Mouse (Mus musculus) lung, embryonic 14.5 days (tissue): ENCODE data around the gene Cntnap2. TPM values are rescaled to one million over a fixed set of nuclear protein-coding genes. Genes with fewer than 3 reads are reported as not detected.
"Not testable (repeated sequence)": the region's sequence is repeated elsewhere in the genome, so short reads cannot be mapped to it uniquely, and the experiment has no call there.

Experiments used
- ATAC-seq: fragments of 200-750 bp; cut with Nextera tagmentation; 2 replicates; pipeline ENCODE4 v1.8.0; 2017; ENCODE audit warnings: mild to moderate bottlenecking, moderate TSS enrichment, moderate library complexity; ENCODE audit not compliant: insufficient read depth
- DNase-seq: peaks from one replicate; pipeline ENCODE4 v3.0.0-alpha.2; 2015
- H3K27ac ChIP-seq: fragments of 300-500 bp; sonication (generic); 2 replicates; pipeline ENCODE4 v1.5.1; 2014; ENCODE audit warnings: low read depth, mild to moderate bottlenecking, moderate library complexity
- H3K27me3 ChIP-seq: fragments of 300-500 bp; sonication (generic); 2 replicates; pipeline ENCODE4 v1.6.1; 2014; ENCODE audit warnings: low read length, control low read depth; ENCODE audit not compliant: insufficient read depth
- H3K36me3 ChIP-seq: fragments of 300-500 bp; sonication (generic); 2 replicates; pipeline ENCODE4 v1.6.1; 2014; ENCODE audit warnings: control low read depth; ENCODE audit not compliant: insufficient read depth
- H3K4me1 ChIP-seq: fragments of 300-500 bp; sonication (generic); 2 replicates; pipeline ENCODE4 v1.6.1; 2014; ENCODE audit warnings: antibody characterized with exemption, control low read depth; ENCODE audit not compliant: insufficient read depth
- H3K4me2 ChIP-seq: fragments of 300-500 bp; sonication (generic); 2 replicates; pipeline ENCODE4 v1.6.1; 2014; ENCODE audit warnings: mild to moderate bottlenecking
- H3K4me3 ChIP-seq: fragments of 300-500 bp; sonication (generic); 2 replicates; pipeline ENCODE4 v1.5.1; 2014; ENCODE audit warnings: low read depth, low read length
- H3K9ac ChIP-seq: fragments of 300-500 bp; sonication (generic); 2 replicates; pipeline ENCODE4 v1.6.1; 2014
- H3K9me3 ChIP-seq: fragments of 300-500 bp; sonication (generic); 2 replicates; pipeline ENCODE4 v1.6.1; 2016; ENCODE audit warnings: low read depth, low read length, control low read depth
- CTCF ChIP-seq: IDR thresholded peaks from 2 replicates; pipeline ENCODE4 v1.5.1; 2016; ENCODE audit warnings: antibody characterized with exemption, low read depth
- WGBS: fragments of 180-500 bp; shearing (Covaris S2); extraction: QIAGEN DNeasy Blood & Tissue Kit; methylation state at CpG from one replicate; pipeline ENCODE4 v1.1.7; 2014; 5-methylcytosine and 5-hydroxymethylcytosine counted together
- polyA plus RNA-seq: library from polyadenylated mRNA; unstranded; fragments of >200 nt; fragmentation: Nextera tagmentation; extraction: Ambion mirVana; gene quantifications from 2 replicates; pipeline ENCODE4 v1.2.1, GENCODE M21; 2014

The Cntnap2 gene
- polyA plus RNA-seq, 1 experiment from 2014 or later: 1.0 TPM

DNA sequence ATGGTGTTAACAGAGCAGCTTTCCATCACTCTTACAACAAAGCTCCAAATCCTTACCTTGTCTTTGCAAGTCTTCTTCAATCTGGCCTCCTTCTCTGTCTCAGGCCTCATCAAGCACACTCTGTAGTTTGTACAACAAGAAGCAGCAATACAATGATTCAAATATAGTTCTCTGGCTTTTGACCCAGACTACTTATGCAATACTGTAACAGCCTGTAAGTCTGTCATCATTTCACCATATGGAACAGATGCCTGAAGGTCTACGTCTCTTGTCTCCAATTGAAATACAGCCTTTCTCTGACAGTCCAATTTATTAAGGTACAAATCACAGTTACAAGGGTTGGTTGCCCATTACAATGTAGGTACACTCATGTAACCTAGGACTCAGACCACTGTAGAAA is 1453.7 kb downstream of the Cntnap2 start:
- Histone ChIP-seq H3K27me3 (no peaks in the 10 kb centered on the region), H3K9ac (no peak overlapping the region), H3K27ac (no peak overlapping the region), H3K4me3 (no peak overlapping the region), H3K9me3 (no peaks in the 10 kb centered on the region), H3K4me1 (no peaks in the 10 kb centered on the region), H3K36me3 (no peaks in the 10 kb centered on the region), H3K4me2 (no peak overlapping the region)
- ATAC-seq (peak; percentile 49; the same call in 1 of the 2 replicates), DNase-seq (peak; percentile 47)
- no peak for TF ChIP-seq CTCF
- 56% methylated on average over 1 of the region's 1 CpGs for WGBS

- H3K27ac ChIP-seq, DNase-seq, H3K9ac ChIP-seq, H3K4me2 ChIP-seq, ATAC-seq, H3K36me3 ChIP-seq, H3K4me1 ChIP-seq, H3K4me3 ChIP-seq, H3K9me3 ChIP-seq, H3K27me3 ChIP-seq: not testable (repeated sequence)
- WGBS: 85% methylated on average over 2 of the region's 2 CpGs
These were observed 1478.4 kb downstream of the Cntnap2 start for GRCm38 (mm10) chr6:46537586-46537985.

GRCm38 (mm10) chr6:46563470-46563869 is 1504.3 kb downstream of the Cntnap2 start:
- DNase-seq: no peak
- no peak overlapping the region for H3K27ac ChIP-seq
- H3K4me2 ChIP-seq: no peak overlapping the region
- H3K27me3 ChIP-seq: no peaks in the 10 kb centered on the region
- H3K9ac ChIP-seq: no peak overlapping the region
- 78% methylated on average over 2 of the region's 2 CpGs for WGBS
- no peak for TF ChIP-seq CTCF
- no peak for ATAC-seq
- no peaks in the 10 kb centered on the region for H3K9me3 ChIP-seq
- no peaks in the 10 kb centered on the region for H3K4me1 ChIP-seq
- H3K36me3 ChIP-seq: no peaks in the 10 kb centered on the region
- H3K4me3 ChIP-seq: no peak overlapping the region

DNA sequence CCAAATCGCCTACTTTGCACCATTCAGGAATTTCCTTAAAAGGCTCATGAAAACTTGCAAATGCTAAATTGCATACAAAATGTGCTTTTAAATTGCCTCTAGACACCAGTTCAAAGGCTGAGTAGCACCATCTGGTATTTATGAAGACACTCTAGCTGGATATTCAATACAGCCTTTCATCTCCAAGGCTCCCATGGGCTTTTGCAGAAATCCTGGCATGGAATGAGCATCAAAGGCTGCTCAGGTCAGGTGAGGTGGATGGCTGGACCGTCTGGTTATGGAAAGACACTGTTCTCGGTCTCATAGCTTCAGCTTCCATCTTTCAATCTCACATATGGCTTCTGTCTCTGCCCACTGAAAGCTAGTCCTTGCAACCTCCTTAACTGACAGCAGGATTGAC is 1515.9 kb downstream of the Cntnap2 start:
- DNase-seq (no peak), ATAC-seq (no peak)
- no peak overlapping the region for H3K4me3 ChIP-seq
- no peak overlapping the region for H3K4me2 ChIP-seq
- H3K4me1 ChIP-seq: no peaks in the 10 kb centered on the region
- no peaks in the 10 kb centered on the region for H3K36me3 ChIP-seq
- H3K9me3 ChIP-seq: no peaks in the 10 kb centered on the region
- 61% methylated on average over 3 of the region's 3 CpGs for WGBS
- no peak overlapping the region for H3K9ac ChIP-seq
- no peak for TF ChIP-seq CTCF
- no peaks in the 10 kb centered on the region for H3K27me3 ChIP-seq
- no peak overlapping the region for H3K27ac ChIP-seq

DNA sequence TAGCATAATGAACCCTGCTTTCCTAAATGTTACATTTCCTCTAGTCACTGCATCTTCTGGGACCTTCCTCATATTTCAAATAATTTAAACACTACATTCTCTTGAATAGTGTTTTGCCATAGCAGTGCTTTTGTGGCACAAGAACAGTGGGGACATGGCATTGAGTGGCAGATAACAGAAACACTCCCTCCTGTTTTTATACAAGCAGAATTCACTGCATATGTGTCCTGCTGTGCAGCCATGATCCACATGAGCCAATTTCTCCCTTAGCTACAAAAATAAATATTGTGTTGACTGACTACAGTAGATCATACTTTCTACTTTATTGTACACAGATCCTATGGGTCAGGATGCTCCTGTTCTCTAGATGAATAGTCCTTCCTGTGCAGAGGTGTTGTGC is 1553.2 kb downstream of the Cntnap2 start:
- Histone ChIP-seq H3K4me3 (no peak overlapping the region), H3K9me3 (no peaks in the 10 kb centered on the region), H3K4me2 (no peak overlapping the region), H3K9ac (no peak overlapping the region), H3K27ac (no peak overlapping the region), H3K27me3 (no peaks in the 10 kb centered on the region), H3K36me3 (no peaks in the 10 kb centered on the region), H3K4me1 (no peaks in the 10 kb centered on the region)
- DNase-seq (no peak), ATAC-seq (no peak)
- no peak for TF ChIP-seq CTCF

- 77% methylated on average over 3 of the region's 3 CpGs for WGBS
- Histone ChIP-seq H3K9ac (no peak overlapping the region), H3K27ac (no peak overlapping the region), H3K9me3 (no peaks in the 10 kb centered on the region), H3K4me2 (no peak overlapping the region), H3K4me1 (no peaks in the 10 kb centered on the region), H3K36me3 (no peaks in the 10 kb centered on the region), H3K4me3 (no peak overlapping the region), H3K27me3 (no peaks in the 10 kb centered on the region)
- DNase-seq: no peak
- TF ChIP-seq CTCF: no peak
- no peak for ATAC-seq
These were observed 1553.7 kb downstream of the Cntnap2 start for GRCm38 (mm10) chr6:46612872-46613271.

DNA sequence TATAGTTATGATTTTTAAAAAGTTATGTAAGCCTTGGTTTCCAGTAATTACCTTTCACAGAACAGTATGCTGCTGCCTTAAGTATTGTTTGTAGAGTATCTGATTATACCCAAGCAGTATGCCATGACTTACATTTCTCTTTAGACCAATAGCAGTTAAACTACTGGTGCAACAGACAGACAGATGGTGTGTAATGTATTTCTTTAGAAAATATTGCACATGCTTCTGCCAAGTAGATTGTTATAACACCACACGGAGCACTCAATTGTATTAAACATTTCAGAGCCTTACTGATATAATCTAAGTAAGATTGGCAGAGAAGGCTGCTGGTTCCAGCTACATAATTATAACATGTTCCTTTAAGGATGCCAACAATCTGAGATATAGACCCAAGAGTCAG is 1609.9 kb downstream of the Cntnap2 start:
- no peak for DNase-seq
- ATAC-seq: no peak
- Histone ChIP-seq H3K27me3 (no peaks in the 10 kb centered on the region), H3K27ac (no peak overlapping the region), H3K4me2 (no peak overlapping the region), H3K4me3 (no peak overlapping the region), H3K9me3 (no peaks in the 10 kb centered on the region), H3K9ac (no peak overlapping the region), H3K4me1 (no peaks in the 10 kb centered on the region), H3K36me3 (no peaks in the 10 kb centered on the region)
- 73% methylated on average over 1 of the region's 1 CpGs for WGBS
- no peak for TF ChIP-seq CTCF

DNA sequence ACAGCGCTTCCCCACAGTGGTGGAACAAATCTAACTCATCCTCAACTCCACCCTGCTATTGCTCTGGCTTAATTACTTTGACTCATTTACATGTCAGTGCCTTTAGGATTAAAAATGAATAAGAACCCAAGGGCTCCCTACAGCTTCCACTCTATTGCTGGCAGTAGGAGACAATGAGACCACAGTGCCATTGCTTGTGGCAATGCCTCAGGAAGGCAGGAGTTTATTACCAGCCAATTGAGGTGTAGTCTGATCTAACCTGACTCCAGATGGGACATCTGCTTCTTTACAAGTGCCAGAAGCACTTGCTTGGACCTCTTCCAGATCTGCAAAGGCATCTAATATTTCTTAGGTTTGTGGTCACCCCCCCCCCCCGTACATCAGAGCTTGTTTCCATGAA is 1615.9 kb downstream of the Cntnap2 start:
- Histone ChIP-seq H3K4me2 (no peak overlapping the region), H3K27me3 (no peaks in the 10 kb centered on the region), H3K4me1 (no peaks in the 10 kb centered on the region), H3K9me3 (no peaks in the 10 kb centered on the region), H3K27ac (no peak overlapping the region), H3K36me3 (no peaks in the 10 kb centered on the region), H3K9ac (no peak overlapping the region), H3K4me3 (no peak overlapping the region)
- ATAC-seq: no peak
- no peak for DNase-seq
- TF ChIP-seq CTCF: no peak
- 55% methylated on average over 2 of the region's 2 CpGs for WGBS
